16 mouse cellular contexts compared by ENCODE assay signal in the genomic region with DNA sequence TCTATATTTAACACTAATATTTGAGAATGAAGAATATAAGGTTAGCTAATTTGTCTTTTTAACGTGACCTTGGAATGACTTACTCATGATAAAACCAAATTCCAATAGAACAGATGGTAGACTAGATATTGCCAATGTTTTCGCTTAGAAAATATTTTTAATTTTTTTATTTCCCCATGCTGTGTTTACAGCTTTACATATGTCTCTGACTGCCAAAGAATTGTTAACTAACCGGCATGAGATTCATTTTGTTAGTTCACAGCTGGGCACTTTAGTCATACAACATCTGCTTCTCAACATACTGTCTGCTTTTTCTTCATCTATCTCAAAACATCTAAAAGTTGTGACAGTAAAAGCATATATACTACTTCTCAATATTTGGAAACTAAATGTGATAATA.
"Had no signal": no experiment of that assay in that cellular context is flagged by ENCODE, and none has a peak within 500 bp of the region (broad histone marks: within the 10 kb centered on the region; RNA-seq: fewer than 3 reads in every experiment).

No protein-coding gene starts in this region.

- H3K9me3 ChIP-seq: liver, embryonic 13.5 days; liver, embryonic 15.5 days; lung, embryonic 15.5 days; megakaryocyte, embryonic 14.5 days; midbrain, embryonic 13.5 days; midbrain, embryonic 15.5 days; neural tube, embryonic 12.5 days; stomach, embryonic 15.5 days had no signal

- H3K4me2 ChIP-seq: liver, embryonic 13.5 days; liver, embryonic 15.5 days; lung, embryonic 15.5 days; midbrain, embryonic 11.5 days; midbrain, embryonic 13.5 days; midbrain, embryonic 15.5 days; neural tube, embryonic 12.5 days; stomach, embryonic 15.5 days had no signal

- H3K9ac ChIP-seq: liver, embryonic 13.5 days; liver, embryonic 15.5 days; liver, postnatal 0 days; lung, embryonic 15.5 days; midbrain, embryonic 13.5 days; midbrain, embryonic 15.5 days; neural tube, embryonic 12.5 days; stomach, embryonic 15.5 days had no signal

- ATAC-seq: liver, postnatal 0 days; midbrain, embryonic 13.5 days; midbrain, embryonic 15.5 days had no signal

- H3K27ac ChIP-seq: liver, embryonic 13.5 days; liver, embryonic 15.5 days; lung, embryonic 15.5 days; macrophage; midbrain, embryonic 13.5 days; midbrain, embryonic 15.5 days; neural tube, embryonic 12.5 days; stomach, postnatal 0 days had no signal

- DNase-seq: liver, embryonic 13.5 days; liver, postnatal 0 days; right cerebral cortex, postnatal 14 days; thymus, adult 2 months; thymus, postnatal 25 days; thymus, postnatal 4 days had no signal

- H3K27me3 ChIP-seq: liver, embryonic 13.5 days; liver, embryonic 15.5 days; lung, embryonic 15.5 days; megakaryocyte, embryonic 14.5 days; midbrain, embryonic 13.5 days; midbrain, embryonic 15.5 days; neural tube, embryonic 12.5 days; stomach, embryonic 15.5 days had no signal

- H3K4me1 ChIP-seq: liver, embryonic 13.5 days; liver, embryonic 15.5 days; lung, embryonic 15.5 days; megakaryocyte, embryonic 14.5 days; midbrain, embryonic 13.5 days; midbrain, embryonic 15.5 days; neural tube, embryonic 12.5 days; stomach, embryonic 15.5 days had no signal

- H3K36me3 ChIP-seq: liver, embryonic 13.5 days; liver, embryonic 15.5 days; lung, embryonic 15.5 days; midbrain, embryonic 13.5 days; midbrain, embryonic 15.5 days; neural tube, embryonic 12.5 days; stomach, embryonic 15.5 days had no signal

- H3K4me3 ChIP-seq: liver, embryonic 13.5 days; liver, embryonic 15.5 days; lung, embryonic 15.5 days; megakaryocyte, embryonic 14.5 days; midbrain, embryonic 13.5 days; midbrain, embryonic 15.5 days; neural tube, embryonic 12.5 days; stomach, embryonic 15.5 days had no signal
